Mouse (Mus musculus) c-Kit-negative CD71-positive TER-119-positive erythroid progenitor cells, embryonic 14.5 days (primary cell): ENCODE measurements at regions not wholly inside any gene's neighbourhood (a gene's known extent, or its start where the extent isn't known, plus 50 kb on each side); places are given as distances from the start of the nearest gene placed in this dataset.

ENCODE experiments used
- DNase-seq: peaks from one replicate; pipeline ENCODE4 v3.0.0-alpha.2; 2013; ENCODE audit warnings: low read depth, low spot score

DNA sequence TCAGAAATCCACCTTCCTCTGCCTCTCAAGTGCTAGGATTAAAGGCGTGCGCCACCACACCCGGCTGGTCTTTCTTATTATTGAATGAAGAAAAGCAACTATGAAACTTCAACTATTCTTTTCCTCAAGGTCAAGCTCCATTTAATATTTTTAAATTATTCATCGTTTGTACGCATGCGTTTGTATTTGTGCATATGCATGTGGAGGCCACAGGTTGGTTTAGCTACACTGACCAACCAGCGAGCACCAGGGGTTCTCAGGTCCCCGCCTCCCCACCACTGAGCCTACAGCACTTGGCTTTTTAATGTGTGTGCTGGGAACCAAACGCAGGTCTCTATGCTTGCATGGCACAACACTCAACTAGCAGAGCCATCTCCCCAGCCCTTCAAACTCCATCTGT, 51.0 kb upstream of the Tmem252 start:
- no peak for DNase-seq

DNA sequence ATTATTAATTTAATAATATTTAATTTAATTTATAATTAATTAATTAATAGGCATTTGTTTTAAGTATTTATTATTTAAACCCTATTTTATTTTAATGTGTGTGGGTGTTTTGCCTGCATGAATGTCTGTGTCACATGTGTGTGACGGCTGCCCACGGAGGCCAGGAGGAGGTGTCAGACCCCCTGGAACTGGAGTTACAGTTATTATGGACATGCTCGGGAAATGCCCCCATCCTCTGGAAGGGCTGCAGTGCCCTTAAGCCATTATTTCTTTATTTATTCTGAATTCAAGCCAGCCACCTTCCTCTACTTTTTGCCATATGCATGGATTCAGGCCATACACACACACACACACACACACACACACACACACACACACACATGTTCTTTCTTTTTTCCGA, 51.5 kb upstream of the Tmem252 start:
- DNase-seq = no peak

- DNase-seq = peak; percentile 55
Observed at GRCm38 (mm10) chr19:24621610-24622220, 52.1 kb upstream of the Tmem252 start.

- DNase-seq = no peak
Observed at GRCm38 (mm10) chr19:24615762-24616310, 58.0 kb upstream of the Tmem252 start.

GRCm38 (mm10) chr19:24607884-24608283, 52.2 kb upstream of the Pip5k1b start:
- DNase-seq = no peak

- DNase-seq = no peak
Observed at GRCm38 (mm10) chr19:24606390-24606976, 50.8 kb upstream of the Pip5k1b start.
